12 mouse cellular contexts compared by ENCODE assay signal in genomic region chr2:38597896-38598295, GRCm38 (mm10). TPM values are rescaled to one million over a fixed set of nuclear protein-coding genes. Genes with fewer than 3 reads are reported as not detected.
A peak's percentile ranks its signal among the peaks of the same experiment; 100 is the strongest.
DNase-seq lines count a peak whose midpoint lies in the region; ATAC-seq and TF ChIP-seq lines count a peak whose summit lies in the region.
"Had no signal": no experiment of that assay in that cellular context is flagged by ENCODE, and none has a peak within 500 bp of the region (broad histone marks: within the 10 kb centered on the region; RNA-seq: fewer than 3 reads in every experiment).

No protein-coding gene starts in this region.

- H3K4me2 ChIP-seq in forebrain, postnatal 0 days (ENCODE audit: low read depth), result no peak overlapping the region
- H3K4me2 ChIP-seq: lung, embryonic 15.5 days had no signal

- H3K4me1 ChIP-seq in forebrain, postnatal 0 days (ENCODE audit: insufficient read depth), result no peaks in the 10 kb centered on the region
- H3K4me1 ChIP-seq in forebrain, embryonic 10.5 days, result peaks cover 1% of the 10 kb centered on the region
- peaks cover 21% of the 10 kb centered on the region for H3K4me1 ChIP-seq in E14TG2a.4 (replicated peaks; ENCODE audit: low read depth, low read length)
- H3K4me1 ChIP-seq: lung, embryonic 15.5 days had no signal

- no peak for DNase-seq in forebrain, postnatal 0 days
- DNase-seq in forebrain, embryonic 10.5 days (ENCODE audit: extremely low spot score, low spot score), result no peak
- DNase-seq in left cerebral cortex, adult 2 months (ENCODE audit: extremely low spot score in 1 of 2, low spot score in 2 of 2), result no peak
- no peak for DNase-seq in left cerebral cortex, postnatal 14 days (ENCODE audit: low spot score in 2 of 2)
- DNase-seq in induced T-regulatory cell, adult 2 months (ENCODE audit: low read depth), result peak; percentile 28
- no peak for DNase-seq in frontal cortex, postnatal 10 days (ENCODE audit: low spot score in 2 of 2)
- no peak for DNase-seq in right cerebral cortex, adult 2 months (ENCODE audit: low spot score in 2 of 2)
- DNase-seq: heart, postnatal 10 days; kidney, postnatal 14 days; spleen, adult 18-20 months had no signal

- H3K4me3 ChIP-seq in forebrain, postnatal 0 days (ENCODE audit: low read depth, low read length), result no peak overlapping the region
- no peak overlapping the region for H3K4me3 ChIP-seq in forebrain, embryonic 10.5 days
- H3K4me3 ChIP-seq in left cerebral cortex, adult 2 months, result no peak overlapping the region
- H3K4me3 ChIP-seq in E14TG2a.4 (replicated peaks; ENCODE audit: low read length), result no peak overlapping the region
- H3K4me3 ChIP-seq: lung, embryonic 15.5 days had no signal

- no peak for ATAC-seq in forebrain, postnatal 0 days

- no peaks in the 10 kb centered on the region for H3K27me3 ChIP-seq in forebrain, postnatal 0 days (ENCODE audit: insufficient read depth, low read length)
- H3K27me3 ChIP-seq in forebrain, embryonic 10.5 days (ENCODE audit: poor library complexity, severe bottlenecking), result no peaks in the 10 kb centered on the region
- no peaks in the 10 kb centered on the region for H3K27me3 ChIP-seq in E14TG2a.4 (ENCODE audit: insufficient read depth, low read length)
- H3K27me3 ChIP-seq: lung, embryonic 15.5 days had no signal

- no peak overlapping the region for H3K27ac ChIP-seq in forebrain, postnatal 0 days (ENCODE audit: low read depth, low read length)
- no peak overlapping the region for H3K27ac ChIP-seq in forebrain, embryonic 10.5 days
- no peak overlapping the region for H3K27ac ChIP-seq in left cerebral cortex, adult 2 months
- H3K27ac ChIP-seq: lung, embryonic 15.5 days had no signal

- no peaks in the 10 kb centered on the region for H3K36me3 ChIP-seq in forebrain, postnatal 0 days (ENCODE audit: insufficient read depth)
- peaks cover 49% of the 10 kb centered on the region for H3K36me3 ChIP-seq in forebrain, embryonic 10.5 days (replicated peaks)
- H3K36me3 ChIP-seq in E14TG2a.4 (ENCODE audit: insufficient read depth, low read length), result peaks cover 86% of the 10 kb centered on the region

- intact Hi-C loops in left cerebral cortex, adult 2 months (cut with DNase I), result no loop called here
- intact Hi-C loops in left cerebral cortex, postnatal 14 days (cut with DNase I), result loop anchor here (5.0 kb wide), 1 partner anchor 86 kb away; the partner anchor contains the start of gene Nek6

- peak; percentile 34 for TF ChIP-seq CTCF in forebrain, postnatal 0 days (IDR thresholded peaks at IDR 0.05; ENCODE audit: low read depth)
- peak; percentile 40 for TF ChIP-seq CTCF in left cerebral cortex, adult 2 months (IDR thresholded peaks at IDR 0.05)
- peak; percentile 41 for TF ChIP-seq CTCF in E14TG2a.4 (conservative IDR thresholded peaks at IDR 0.05; ENCODE audit: low read length)

- no peak overlapping the region for H3K9ac ChIP-seq in forebrain, postnatal 0 days
- H3K9ac ChIP-seq: lung, embryonic 15.5 days had no signal

- WGBS in forebrain, postnatal 0 days, result 100% methylated on average over 1 of the region's 1 CpGs
- WGBS in forebrain, embryonic 10.5 days, result 97% methylated on average over 1 of the region's 1 CpGs

- H3K9me3 ChIP-seq in forebrain, postnatal 0 days (ENCODE audit: low read length), result no peaks in the 10 kb centered on the region
- no peaks in the 10 kb centered on the region for H3K9me3 ChIP-seq in forebrain, embryonic 10.5 days
- H3K9me3 ChIP-seq in E14TG2a.4 (ENCODE audit: low read length), result no peaks in the 10 kb centered on the region
- H3K9me3 ChIP-seq: lung, embryonic 15.5 days had no signal

RNA-seq across cellular contexts. Expression of gene Psmb7, which starts 46.0 kb away (rescaled TPM):
- 276 and 348 TPM in 2 replicates for total RNA-seq in forebrain, postnatal 0 days (2014; rRNA removed)
- 292 and 342 TPM in 2 replicates for polyA plus RNA-seq in forebrain, postnatal 0 days (2015; fragmentation: Nextera tagmentation; extraction: Ambion mirVana)
- polyA plus RNA-seq in forebrain, embryonic 10.5 days (2016; fragmentation: Nextera tagmentation; extraction: Ambion mirVana), result 335 and 344 TPM in 2 replicates
- 100 to 1,000 TPM; 168 to 203 TPM for total RNA-seq in left cerebral cortex, adult 2 months (2021)
- total RNA-seq in left cerebral cortex, postnatal 14 days (2021), result 100 to 1,000 TPM; 229 to 236 TPM
